Mouse (Mus musculus): ENCODE measurements around the gene Cpm.

Gene Cpm

GRCm38 (mm10) chr10:117593041-117593570, 36.2 kb upstream of the Cpm start:
- peak; percentile 95 for DNase-seq (ENCODE audit: low read depth, low spot score)

DNA sequence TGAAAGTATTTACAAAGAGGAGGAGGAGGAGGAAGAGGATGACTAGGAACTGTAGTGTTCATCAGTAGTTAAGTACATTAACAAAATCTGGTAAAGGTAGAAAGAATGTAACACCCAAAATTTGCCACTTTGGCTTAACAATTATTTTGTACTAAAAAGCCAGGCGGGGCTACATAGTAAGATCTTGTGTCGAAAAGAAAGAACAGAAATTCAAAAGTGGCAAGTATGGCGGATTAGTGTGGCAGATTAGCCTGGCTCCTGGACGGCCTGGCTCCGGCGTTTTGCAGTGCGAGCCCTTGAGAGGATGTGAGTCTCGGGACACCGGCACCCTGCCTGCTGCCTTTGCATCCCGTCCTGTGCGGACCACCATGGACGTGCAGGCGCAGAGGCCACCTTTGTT, 35.4 kb upstream of the Cpm start:
- DNase-seq (ENCODE audit: low read depth, low spot score): no peak

GRCm38 (mm10) chr10:117594291-117594850, 34.9 kb upstream of the Cpm start:
- DNase-seq (ENCODE audit: low read depth, low spot score): peak; percentile 92

- DNase-seq (ENCODE audit: low read depth, low spot score): peak; percentile 94
These were observed 34.4 kb upstream of the Cpm start for GRCm38 (mm10) chr10:117594913-117595312.

DNA sequence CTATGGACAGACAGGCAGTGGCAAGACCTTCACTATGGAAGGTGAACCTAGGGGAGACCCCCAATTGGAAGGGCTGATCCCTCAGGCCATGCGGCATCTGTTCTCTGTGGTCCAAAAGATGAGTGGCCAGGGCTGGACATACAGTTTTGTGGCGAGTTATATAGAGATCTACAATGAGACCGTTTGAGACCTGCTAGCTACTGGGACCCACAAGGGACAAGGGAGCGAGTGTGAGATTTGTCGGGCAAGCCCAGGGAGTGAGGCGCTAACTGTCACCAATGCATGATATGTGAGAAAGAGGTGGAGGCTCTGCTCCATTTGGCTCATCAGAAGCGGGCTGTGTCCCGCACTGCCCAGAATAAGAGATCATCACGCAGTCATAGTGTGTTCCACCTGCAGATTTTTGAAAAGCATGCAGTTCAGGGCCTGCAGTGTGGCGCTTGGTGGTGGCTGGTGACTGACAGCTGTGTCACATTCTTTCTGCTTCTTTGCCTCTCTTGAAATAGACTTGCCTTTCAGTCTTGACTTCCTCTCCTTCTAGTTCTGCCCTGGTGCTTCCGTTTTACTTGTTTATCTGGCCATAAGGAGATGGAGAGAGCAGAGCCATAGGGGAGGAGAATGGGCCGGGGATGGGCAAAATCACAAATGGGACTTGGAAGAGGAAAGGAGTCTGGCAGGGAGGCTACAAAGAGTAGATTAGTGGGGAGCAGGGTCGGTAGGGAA, 33.7 kb upstream of the Cpm start:
- peak; percentile 93 for DNase-seq (ENCODE audit: low read depth, low spot score)

- peak; percentile 94 for DNase-seq (ENCODE audit: low read depth, low spot score)
These were observed 33.0 kb upstream of the Cpm start for GRCm38 (mm10) chr10:117596165-117596735.

GRCm38 (mm10) chr10:117596771-117597324, 32.5 kb upstream of the Cpm start:
- DNase-seq (ENCODE audit: low read depth, low spot score): peak; percentile 92

- DNase-seq (ENCODE audit: low read depth, low spot score): peak; percentile 92
These were observed 31.7 kb upstream of the Cpm start for GRCm38 (mm10) chr10:117597371-117598265.

- peak; percentile 94 for DNase-seq (ENCODE audit: low read depth, low spot score)
These were observed 30.9 kb upstream of the Cpm start for GRCm38 (mm10) chr10:117598266-117598950.

DNA sequence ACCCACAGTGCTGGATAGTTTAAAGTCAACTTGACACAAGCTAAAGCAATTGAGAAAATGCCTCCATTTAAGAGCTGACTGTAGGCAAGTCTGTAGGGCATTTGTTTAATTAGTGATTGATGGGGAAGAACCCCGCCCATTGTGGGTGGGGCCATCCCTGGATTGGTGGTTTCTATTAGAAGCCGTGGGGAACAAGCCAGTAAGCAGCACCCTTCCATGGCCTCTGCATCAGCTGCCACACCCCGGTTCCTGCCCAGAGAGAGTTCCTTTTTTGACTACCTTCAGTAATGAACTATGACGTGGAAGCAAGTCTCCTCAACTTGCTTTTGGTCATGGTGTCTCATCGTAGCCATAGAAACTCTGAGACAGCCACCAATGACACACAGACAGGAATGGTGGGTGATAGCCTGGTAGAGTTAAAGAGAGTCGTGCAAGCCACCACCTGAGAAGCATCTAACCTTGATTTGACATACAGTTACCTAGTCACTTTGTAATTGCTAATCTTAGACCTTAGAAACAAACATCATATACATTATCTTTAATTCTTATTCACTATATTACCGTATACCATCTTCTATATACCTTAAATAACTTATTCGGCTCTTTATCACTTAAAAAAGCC, 30.2 kb upstream of the Cpm start:
- peak; percentile 96 for DNase-seq (ENCODE audit: low read depth, low spot score)

- peak; percentile 93 for DNase-seq (ENCODE audit: low read depth, low spot score)
These were observed 27.9 kb upstream of the Cpm start for GRCm38 (mm10) chr10:117601146-117602035.

DNA sequence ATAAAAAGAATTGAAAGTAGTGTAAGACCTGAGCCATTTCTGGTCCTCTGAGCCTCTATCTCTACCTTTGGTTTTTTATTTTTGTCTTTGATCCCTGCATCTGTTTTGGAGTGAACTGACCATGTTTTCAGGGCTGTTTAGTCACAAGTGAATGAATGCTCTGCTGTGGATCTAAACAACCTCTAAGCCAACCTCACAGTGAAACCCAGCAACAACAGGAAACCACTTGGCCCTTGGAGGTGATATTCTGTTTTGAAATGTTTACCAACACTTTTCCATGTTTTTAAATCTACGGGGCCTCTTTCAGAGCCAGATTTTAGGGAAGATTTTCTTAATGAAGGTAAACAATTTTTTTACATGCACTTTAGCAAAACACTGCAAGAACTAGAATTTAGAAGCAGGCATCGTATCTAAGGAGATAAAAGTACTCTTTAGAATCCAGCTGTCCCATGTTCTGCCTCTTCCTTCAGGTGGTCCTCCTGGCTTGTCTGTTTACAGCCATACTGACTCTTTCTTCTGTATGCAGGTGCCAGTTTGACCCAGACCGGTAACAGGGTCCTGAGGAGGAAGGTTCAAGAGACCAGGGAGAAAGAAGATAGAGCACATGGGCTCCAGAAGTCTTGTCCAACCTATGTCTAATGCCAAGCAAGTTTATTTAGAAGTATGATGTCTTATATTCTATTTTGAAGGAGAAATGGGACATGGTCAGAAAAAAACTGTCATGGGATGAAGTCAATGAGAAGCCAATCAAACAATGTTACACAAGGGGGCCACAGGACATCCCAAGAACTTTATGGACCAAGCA, 26.8 kb upstream of the Cpm start:
- peak; percentile 93 for DNase-seq (ENCODE audit: low read depth, low spot score)

GRCm38 (mm10) chr10:117603130-117603833, 26.0 kb upstream of the Cpm start:
- DNase-seq (ENCODE audit: low read depth, low spot score): peak; percentile 92

GRCm38 (mm10) chr10:117603834-117604623, 25.3 kb upstream of the Cpm start:
- no peak for DNase-seq (ENCODE audit: low read depth, low spot score)

DNA sequence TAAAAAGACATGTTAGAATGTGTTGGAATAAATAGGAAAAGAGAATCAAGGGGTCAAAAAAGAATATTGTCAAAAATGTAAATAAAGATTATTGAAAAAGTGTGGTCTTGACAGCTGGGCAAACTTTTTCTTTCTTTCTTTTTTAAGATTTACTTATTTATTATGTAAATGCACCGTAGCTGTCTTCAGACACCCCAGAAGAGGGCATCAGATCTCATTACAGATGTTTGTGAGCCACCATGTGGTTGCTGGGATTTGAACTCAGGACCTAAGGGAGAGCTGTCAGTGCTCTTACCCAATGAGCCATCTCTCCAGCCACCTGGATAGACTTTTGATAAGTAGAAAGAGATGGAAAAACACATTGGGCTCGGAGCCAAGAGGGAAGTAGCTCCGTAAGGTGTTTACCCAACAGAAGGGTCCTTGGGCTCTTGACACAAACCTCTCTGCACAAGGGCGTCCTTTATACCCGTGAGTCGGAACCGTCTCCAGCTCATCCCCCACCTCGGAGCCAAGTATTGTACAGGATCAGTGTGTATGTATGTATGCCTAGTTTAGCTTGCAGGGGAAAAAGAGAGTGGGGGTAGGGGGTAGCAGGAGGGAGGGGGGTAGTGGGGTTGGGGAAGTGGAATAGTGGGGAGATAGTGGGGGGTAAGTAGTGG, 24.5 kb upstream of the Cpm start:
- peak; percentile 94 for DNase-seq (ENCODE audit: low read depth, low spot score)
